Comparison of ENCODE assay signal across 9 mouse cellular contexts in the genomic region with DNA sequence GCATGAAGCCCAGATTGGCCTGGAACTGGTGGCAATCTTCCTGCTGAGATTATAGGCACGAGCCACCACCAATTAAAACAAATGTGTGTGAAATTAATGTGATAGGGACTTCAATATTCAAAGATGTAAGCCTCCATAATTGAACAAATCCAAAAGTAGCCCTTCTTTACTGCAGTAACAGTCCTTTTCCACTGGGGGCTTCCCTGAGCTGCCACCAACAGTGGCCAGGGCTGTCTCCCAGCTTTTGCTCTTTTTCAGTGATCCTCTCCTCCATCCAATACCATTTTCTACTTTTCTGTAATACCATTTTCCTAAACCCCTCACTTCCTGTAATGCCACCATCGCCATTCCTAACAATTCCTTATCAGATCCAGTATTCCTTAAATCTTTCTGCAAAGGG. TPM values are rescaled to one million over a fixed set of nuclear protein-coding genes. Genes with fewer than 3 reads are reported as not detected.
DNase-seq lines count a peak whose midpoint lies in the region; ATAC-seq and TF ChIP-seq lines count a peak whose summit lies in the region.
"Had no signal": no experiment of that assay in that cellular context is flagged by ENCODE, and none has a peak within 500 bp of the region (broad histone marks: within the 10 kb centered on the region; RNA-seq: fewer than 3 reads in every experiment).

No protein-coding gene starts in this region.

- no peaks in the 10 kb centered on the region for H3K4me1 ChIP-seq in midbrain, postnatal 0 days (ENCODE audit: insufficient read depth, low read length)
- no peaks in the 10 kb centered on the region for H3K4me1 ChIP-seq in midbrain, embryonic 13.5 days (replicated peaks)
- H3K4me1 ChIP-seq in bone marrow macrophage, adult 2 months (ENCODE audit: control insufficient read depth, insufficient read depth, low read length) = no peaks in the 10 kb centered on the region
- H3K4me1 ChIP-seq in neural tube, embryonic 13.5 days (replicated peaks) = no peaks in the 10 kb centered on the region
- H3K4me1 ChIP-seq: heart, embryonic 15.5 days had no signal

- H3K36me3 ChIP-seq in midbrain, postnatal 0 days (ENCODE audit: insufficient read depth, low read length) = no peaks in the 10 kb centered on the region
- H3K36me3 ChIP-seq in midbrain, embryonic 13.5 days = no peaks in the 10 kb centered on the region
- no peaks in the 10 kb centered on the region for H3K36me3 ChIP-seq in neural tube, embryonic 13.5 days
- H3K36me3 ChIP-seq: heart, embryonic 15.5 days had no signal

- peak; percentile 5 for DNase-seq in gastrocnemius, postnatal 10 days
- DNase-seq in gastrocnemius, postnatal 4 days (ENCODE audit: low spot score in 2 of 2) = no peak
- DNase-seq in midbrain, postnatal 0 days (ENCODE audit: low spot score) = peak; percentile 22
- no peak for DNase-seq in c-Kit-positive CD71-positive TER-119-positive erythroid progenitor cells, embryonic 14.5 days (ENCODE audit: low spot score)
- DNase-seq in kidney, postnatal 14 days = no peak

- no peak overlapping the region for H3K4me3 ChIP-seq in midbrain, postnatal 0 days (ENCODE audit: low read depth, low read length)
- no peak overlapping the region for H3K4me3 ChIP-seq in midbrain, embryonic 13.5 days (replicated peaks)
- no peak overlapping the region for H3K4me3 ChIP-seq in bone marrow macrophage, adult 2 months (ENCODE audit: insufficient read depth, low read length)
- no peak overlapping the region for H3K4me3 ChIP-seq in neural tube, embryonic 13.5 days
- H3K4me3 ChIP-seq: heart, embryonic 15.5 days had no signal

- no peak for TF ChIP-seq POLR2A in bone marrow macrophage, adult 2 months (IDR thresholded peaks at IDR 0.05; ENCODE audit: borderline replicate concordance, low read depth, low read length)

- H3K9ac ChIP-seq in midbrain, postnatal 0 days (replicated peaks; ENCODE audit: low read length, poor library complexity, severe bottlenecking) = no peak overlapping the region
- no peak overlapping the region for H3K9ac ChIP-seq in midbrain, embryonic 13.5 days (replicated peaks)
- H3K9ac ChIP-seq in neural tube, embryonic 13.5 days = no peak overlapping the region
- H3K9ac ChIP-seq: heart, embryonic 15.5 days had no signal

- H3K9me3 ChIP-seq in midbrain, postnatal 0 days (ENCODE audit: low read length) = no peaks in the 10 kb centered on the region
- H3K9me3 ChIP-seq in midbrain, embryonic 13.5 days = no peaks in the 10 kb centered on the region
- no peaks in the 10 kb centered on the region for H3K9me3 ChIP-seq in neural tube, embryonic 13.5 days
- H3K9me3 ChIP-seq: heart, embryonic 15.5 days had no signal

- TF ChIP-seq CTCF in midbrain, postnatal 0 days (IDR thresholded peaks at IDR 0.05) = peak; percentile 64
- 0 out of 2 replicates have a peak, but pooled peaks have one; percentile 8 for TF ChIP-seq CTCF in bone marrow macrophage, adult 2 months (IDR thresholded peaks at IDR 0.05; ENCODE audit: low read depth, low read length)

- no peaks in the 10 kb centered on the region for H3K27me3 ChIP-seq in midbrain, postnatal 0 days (ENCODE audit: insufficient read depth, low read length)
- no peaks in the 10 kb centered on the region for H3K27me3 ChIP-seq in midbrain, embryonic 13.5 days
- H3K27me3 ChIP-seq in neural tube, embryonic 13.5 days = peaks cover 6% of the 10 kb centered on the region; the same call in 1 of the 2 replicates
- H3K27me3 ChIP-seq: heart, embryonic 15.5 days had no signal

- H3K27ac ChIP-seq in midbrain, postnatal 0 days (ENCODE audit: low read depth, low read length) = no peak overlapping the region
- H3K27ac ChIP-seq in midbrain, embryonic 13.5 days = no peak overlapping the region
- H3K27ac ChIP-seq in bone marrow macrophage, adult 2 months (ENCODE audit: insufficient read depth, low read depth, low read length) = no peak overlapping the region
- H3K27ac ChIP-seq in neural tube, embryonic 13.5 days (replicated peaks) = no peak overlapping the region
- H3K27ac ChIP-seq: heart, embryonic 15.5 days had no signal

- H3K4me2 ChIP-seq in midbrain, postnatal 0 days (ENCODE audit: low read depth, low read length, poor library complexity, severe bottlenecking) = no peak overlapping the region
- no peak overlapping the region for H3K4me2 ChIP-seq in midbrain, embryonic 13.5 days (replicated peaks)
- no peak overlapping the region for H3K4me2 ChIP-seq in neural tube, embryonic 13.5 days
- H3K4me2 ChIP-seq: heart, embryonic 15.5 days had no signal

- WGBS in midbrain, postnatal 0 days = 9% methylated on average over 2 of the region's 2 CpGs
- WGBS in midbrain, embryonic 13.5 days = 17% methylated on average over 2 of the region's 2 CpGs
- WGBS in neural tube, embryonic 13.5 days = 10% methylated on average over 2 of the region's 2 CpGs

- ATAC-seq in midbrain, postnatal 0 days (ENCODE audit: low FRiP score) = no peak
- no peak for ATAC-seq in midbrain, embryonic 13.5 days
- peak; percentile 75; the same call in 1 of the 2 replicates for ATAC-seq in neural tube, embryonic 13.5 days (ENCODE audit: low read depth)

RNA-seq across cellular contexts. Expression of gene Tsr2, which starts 21.1 kb away (rescaled TPM):
- total RNA-seq in gastrocnemius, postnatal 10 days (2021) = 10 to 100 TPM; 12.1 to 13.7 TPM
- 10 to 100 TPM; 16.8 to 18.1 TPM for total RNA-seq in gastrocnemius, postnatal 4 days (2021)
- 24.1 and 33.0 TPM in 2 replicates for total RNA-seq in midbrain, postnatal 0 days (2014; rRNA removed)
- polyA plus RNA-seq in midbrain, postnatal 0 days (2015; fragmentation: Nextera tagmentation; extraction: Ambion mirVana) = 41.9 and 45.6 TPM in 2 replicates
- polyA plus RNA-seq in midbrain, embryonic 13.5 days (2015; fragmentation: Nextera tagmentation; extraction: Ambion mirVana) = 34.8 and 38.3 TPM in 2 replicates
- polyA plus RNA-seq in bone marrow macrophage, adult 2 months (2012; ENCODE audit: insufficient read depth, insufficient read length, missing spikeins) = 10.4 and 11.5 TPM in 2 replicates
- 35.6 and 38.0 TPM in 2 replicates for polyA plus RNA-seq in neural tube, embryonic 13.5 days (2015; fragmentation: Nextera tagmentation; extraction: Ambion mirVana)

Comparison
In these comparisons a context has a peak if more than half of its experiments do, and no peak if none do; other contexts are left out.
1. DNase-seq: peak in gastrocnemius, postnatal 10 days (single experiment) and midbrain, postnatal 0 days (single experiment); none in gastrocnemius, postnatal 4 days (0 of 2), c-Kit-positive CD71-positive TER-119-positive erythroid progenitor cells, embryonic 14.5 days (single experiment) and kidney, postnatal 14 days (single experiment).